Mouse (Mus musculus) stomach, embryonic 15.5 days (tissue): ENCODE results near the gene Itgb5. TPM values are rescaled to one million over a fixed set of nuclear protein-coding genes. Genes with fewer than 3 reads are reported as not detected.

Experiments used
- ATAC-seq: fragments of 200-750 bp; cut with Nextera tagmentation; 2 replicates; pipeline ENCODE4 v1.8.0; 2017; ENCODE audit warnings: low read depth, moderate number of reproducible peaks, moderate TSS enrichment; ENCODE audit not compliant: insufficient read depth, low FRiP score
- H3K27ac ChIP-seq: fragments of 300-500 bp; sonication (generic); 2 replicates; pipeline ENCODE4 v1.5.1; 2015; ENCODE audit warnings: mild to moderate bottlenecking, inconsistent platforms
- H3K27me3 ChIP-seq: fragments of 300-500 bp; sonication (generic); replicated peaks from 2 replicates; pipeline ENCODE4 v1.6.1; 2015; ENCODE audit warnings: inconsistent platforms
- H3K36me3 ChIP-seq: fragments of 300-500 bp; sonication (generic); 2 replicates; pipeline ENCODE4 v1.6.1; 2015; ENCODE audit warnings: inconsistent platforms
- H3K4me1 ChIP-seq: fragments of 300-500 bp; sonication (generic); 2 replicates; pipeline ENCODE4 v1.6.1; 2015; ENCODE audit warnings: inconsistent platforms
- H3K4me2 ChIP-seq: fragments of 300-500 bp; sonication (generic); 2 replicates; pipeline ENCODE4 v1.6.1; 2015; ENCODE audit warnings: mild to moderate bottlenecking, inconsistent platforms
- H3K4me3 ChIP-seq: fragments of 300-500 bp; sonication (generic); replicated peaks from 2 replicates; pipeline ENCODE4 v1.5.1; 2015; ENCODE audit warnings: inconsistent platforms
- H3K9ac ChIP-seq: fragments of 300-500 bp; sonication (generic); 2 replicates; pipeline ENCODE4 v1.6.1; 2015; ENCODE audit warnings: inconsistent platforms
- H3K9me3 ChIP-seq: fragments of 300-500 bp; sonication (generic); 2 replicates; pipeline ENCODE4 v1.6.1; 2016; ENCODE audit warnings: inconsistent platforms
- WGBS: fragments of 180-500 bp; shearing (Covaris S2); methylation state at CpG from one replicate; pipeline ENCODE4 v1.1.7; 2015; 5-methylcytosine and 5-hydroxymethylcytosine counted together
- polyA plus RNA-seq: library from polyadenylated mRNA; unstranded; fragments of >200 nt; fragmentation: Nextera tagmentation; extraction: Ambion mirVana; gene quantifications from 2 replicates; pipeline ENCODE4 v1.2.1, GENCODE M21; 2015

The Itgb5 gene
- polyA plus RNA-seq, 1 experiment from 2014 or later = 50.2 TPM

DNA sequence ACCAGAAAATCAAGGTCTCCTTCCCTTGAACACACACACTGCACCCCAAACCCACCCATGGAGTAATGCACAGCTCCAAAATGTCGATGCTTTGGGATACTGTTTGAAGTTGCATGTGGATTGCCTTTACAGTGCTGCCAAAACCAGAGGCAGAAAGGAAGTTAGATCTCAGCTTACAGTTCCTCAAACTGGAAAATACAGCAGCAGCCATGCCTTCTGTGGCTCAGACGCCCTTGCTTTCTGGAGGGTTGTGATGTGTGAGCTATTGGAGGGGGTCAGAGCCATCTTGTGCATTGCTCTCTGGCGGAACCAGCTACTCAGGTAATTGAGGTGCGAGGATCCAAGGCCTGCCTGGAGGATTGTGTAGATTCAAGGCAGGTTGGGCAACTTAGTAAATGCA, 107.4 kb downstream of the Itgb5 start:
- H3K27me3 ChIP-seq = no peaks in the 10 kb centered on the region
- WGBS = 79% methylated on average over 4 of the region's 4 CpGs
- no peak for ATAC-seq
- no peak overlapping the region for H3K4me3 ChIP-seq
- H3K27ac ChIP-seq = no peak overlapping the region
- H3K4me2 ChIP-seq = no peak overlapping the region
- H3K9ac ChIP-seq = no peak overlapping the region
- no peaks in the 10 kb centered on the region for H3K36me3 ChIP-seq
- peaks cover 52% of the 10 kb centered on the region for H3K4me1 ChIP-seq
- H3K9me3 ChIP-seq = no peaks in the 10 kb centered on the region

GRCm38 (mm10) chr16:33937567-33937966, 108.1 kb downstream of the Itgb5 start:
- Histone ChIP-seq H3K9me3 (no peaks in the 10 kb centered on the region), H3K36me3 (no peaks in the 10 kb centered on the region), H3K9ac (no peak overlapping the region), H3K27ac (no peak overlapping the region), H3K4me3 (no peak overlapping the region), H3K4me2 (no peak overlapping the region), H3K4me1 (peaks cover 58% of the 10 kb centered on the region), H3K27me3 (no peaks in the 10 kb centered on the region)
- WGBS = 79% methylated on average over 8 of the region's 8 CpGs
- ATAC-seq = no peak

DNA sequence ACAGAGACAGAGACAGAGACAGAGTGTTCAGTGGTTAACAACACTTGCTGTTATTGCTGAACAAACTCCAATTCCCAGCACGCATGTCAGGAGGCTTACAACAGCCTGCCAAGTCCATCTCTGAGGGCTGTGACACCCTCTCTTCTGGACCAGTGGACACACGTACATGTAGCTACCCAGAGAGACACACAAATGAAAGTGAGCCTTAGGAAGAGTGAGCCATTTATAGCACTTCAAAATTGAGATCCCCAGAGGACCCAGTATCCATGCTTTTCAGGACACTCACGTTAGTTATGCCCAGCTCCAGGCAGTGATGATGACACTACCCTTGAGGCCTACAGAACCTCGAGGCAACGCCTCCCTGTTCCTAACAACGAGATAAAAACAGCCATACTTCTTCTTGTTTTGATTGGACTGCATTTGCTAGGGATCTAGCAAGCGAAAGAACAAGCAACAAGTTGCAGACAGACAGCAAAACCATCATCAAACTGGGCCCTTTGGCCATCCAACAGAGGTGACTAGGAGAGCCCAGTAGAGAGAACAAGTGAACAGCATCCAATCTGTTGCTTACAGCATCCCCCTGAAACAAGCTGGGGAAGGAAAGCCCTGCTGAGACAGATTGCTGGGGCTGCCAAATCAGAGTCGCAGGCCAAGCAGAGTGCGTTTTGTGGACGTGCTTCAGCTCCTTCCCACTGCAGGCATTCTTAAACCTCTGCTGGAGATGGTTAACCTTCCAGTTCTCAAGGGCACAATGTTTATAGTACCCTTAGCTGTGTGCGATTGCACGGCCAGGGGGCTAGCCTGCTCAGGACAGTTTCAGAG, 109.1 kb downstream of the Itgb5 start:
- Histone ChIP-seq H3K9ac (no peak overlapping the region), H3K4me3 (no peak overlapping the region), H3K27me3 (no peaks in the 10 kb centered on the region), H3K9me3 (no peaks in the 10 kb centered on the region), H3K4me2 (no peak overlapping the region), H3K36me3 (no peaks in the 10 kb centered on the region), H3K4me1 (peaks cover 57% of the 10 kb centered on the region), H3K27ac (no peak overlapping the region)
- ATAC-seq = no peak
- WGBS = 60% methylated on average over 12 of the region's 12 CpGs

DNA sequence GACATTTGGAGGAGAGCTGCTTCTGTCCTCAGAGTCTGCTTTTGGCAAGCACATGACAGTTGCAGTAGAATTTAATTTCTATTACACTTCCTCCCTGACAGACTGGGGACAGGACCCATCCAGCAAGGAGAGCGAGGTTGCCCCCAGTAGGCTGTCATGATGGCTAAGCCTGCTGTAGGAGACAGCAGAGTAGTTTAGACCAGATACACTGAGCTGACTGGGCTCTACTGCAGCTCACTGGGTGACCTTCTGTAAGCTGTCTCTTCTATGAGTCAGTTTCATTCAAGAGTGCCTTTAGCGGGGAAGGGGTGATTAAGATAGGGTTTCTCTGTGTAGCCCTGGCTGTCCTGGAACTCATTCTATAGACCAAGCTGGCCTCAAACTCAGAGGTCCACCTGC, 109.7 kb downstream of the Itgb5 start:
- no peaks in the 10 kb centered on the region for H3K27me3 ChIP-seq
- H3K4me2 ChIP-seq = no peak overlapping the region
- no peaks in the 10 kb centered on the region for H3K36me3 ChIP-seq
- no peaks in the 10 kb centered on the region for H3K9me3 ChIP-seq
- no peak overlapping the region for H3K9ac ChIP-seq
- 59% methylated on average over 2 of the region's 2 CpGs for WGBS
- H3K27ac ChIP-seq = 0 out of 2 replicates have a peak overlapping the region, but pooled peaks have one; percentile 16
- H3K4me1 ChIP-seq = peaks cover 56% of the 10 kb centered on the region
- H3K4me3 ChIP-seq = no peak overlapping the region
- ATAC-seq = no peak

- Histone ChIP-seq H3K36me3 (no peaks in the 10 kb centered on the region), H3K27me3 (no peaks in the 10 kb centered on the region), H3K4me3 (no peak overlapping the region), H3K4me2 (no peak overlapping the region), H3K9ac (no peak overlapping the region), H3K27ac (0 out of 2 replicates have a peak overlapping the region, but pooled peaks have one; percentile 35), H3K9me3 (no peaks in the 10 kb centered on the region), H3K4me1 (peaks cover 53% of the 10 kb centered on the region)
- WGBS = 38% methylated on average over 9 of the region's 9 CpGs
- no peak for ATAC-seq
Observed at GRCm38 (mm10) chr16:33939636-33940035, 110.2 kb downstream of the Itgb5 start.

DNA sequence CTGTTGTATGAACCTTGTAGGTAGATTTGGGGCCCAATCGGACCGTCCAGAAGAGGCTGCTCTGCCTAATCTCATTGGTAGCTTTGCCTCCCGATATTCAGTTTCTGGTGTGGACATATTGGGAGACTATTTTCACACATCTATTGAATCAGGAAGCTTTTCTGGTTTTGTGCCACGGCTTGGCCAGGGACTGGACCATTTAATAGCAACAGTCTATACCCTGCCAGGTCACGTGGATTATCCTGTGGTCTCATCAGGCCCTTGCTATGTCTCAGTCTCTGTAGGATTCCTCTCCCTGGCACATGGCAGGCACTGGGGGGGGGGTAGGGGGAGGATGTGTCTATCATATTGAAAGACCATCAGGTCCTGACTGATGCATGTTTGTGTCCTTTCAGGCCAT, 110.6 kb downstream of the Itgb5 start:
- Histone ChIP-seq H3K9me3 (no peaks in the 10 kb centered on the region), H3K9ac (no peak overlapping the region), H3K27ac (0 out of 2 replicates have a peak overlapping the region, but pooled peaks have one; percentile 35), H3K4me3 (no peak overlapping the region), H3K27me3 (no peaks in the 10 kb centered on the region), H3K36me3 (no peaks in the 10 kb centered on the region), H3K4me1 (peaks cover 55% of the 10 kb centered on the region), H3K4me2 (no peak overlapping the region)
- no peak for ATAC-seq
- 70% methylated on average over 5 of the region's 5 CpGs for whole genome bisulfite sequencing

DNA sequence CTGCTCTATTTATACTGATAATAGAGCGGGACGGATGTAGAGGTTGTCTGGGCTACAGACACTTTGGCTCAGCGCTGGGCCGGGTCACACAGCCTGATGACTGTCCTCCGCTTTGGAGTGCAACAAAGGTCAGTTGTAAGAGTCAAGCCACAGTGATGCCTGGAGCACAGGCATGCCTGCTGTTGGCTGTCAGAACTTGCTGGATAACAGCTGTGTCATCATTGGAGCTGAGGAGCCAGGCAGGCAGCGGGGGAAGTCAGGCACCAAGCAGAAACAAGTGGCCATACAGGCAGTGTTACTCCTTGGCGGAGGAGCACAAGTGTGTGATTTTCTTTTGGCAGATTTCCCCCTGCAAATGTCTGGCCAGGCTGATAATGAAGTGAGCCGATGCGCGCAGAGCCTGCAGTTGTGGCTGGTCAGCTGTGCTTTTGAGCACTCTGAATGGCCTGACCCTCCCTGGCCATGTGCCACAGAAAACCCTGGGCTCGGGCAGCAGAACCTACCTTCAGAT, 111.9 kb downstream of the Itgb5 start:
- H3K9me3 ChIP-seq = no peaks in the 10 kb centered on the region
- H3K4me2 ChIP-seq = no peak overlapping the region
- H3K36me3 ChIP-seq = no peaks in the 10 kb centered on the region
- ATAC-seq = peak; percentile 20; the same call in 1 of the 2 replicates
- WGBS = 33% methylated on average over 11 of the region's 11 CpGs
- H3K4me3 ChIP-seq = no peak overlapping the region
- peaks cover 58% of the 10 kb centered on the region for H3K4me1 ChIP-seq
- peak overlapping the region; percentile 62 for H3K27ac ChIP-seq
- H3K27me3 ChIP-seq = no peaks in the 10 kb centered on the region
- no peak overlapping the region for H3K9ac ChIP-seq

- Histone ChIP-seq H3K9me3 (no peaks in the 10 kb centered on the region), H3K9ac (no peak overlapping the region), H3K27me3 (no peaks in the 10 kb centered on the region), H3K4me2 (no peak overlapping the region), H3K36me3 (no peaks in the 10 kb centered on the region), H3K4me3 (no peak overlapping the region), H3K27ac (peak overlapping the region; percentile 50; the same call in 1 of the 2 replicates), H3K4me1 (peaks cover 66% of the 10 kb centered on the region)
- ATAC-seq = no peak
- 50% methylated on average over 11 of the region's 11 CpGs for WGBS
Observed at GRCm38 (mm10) chr16:33942341-33942740, 112.9 kb downstream of the Itgb5 start.

DNA sequence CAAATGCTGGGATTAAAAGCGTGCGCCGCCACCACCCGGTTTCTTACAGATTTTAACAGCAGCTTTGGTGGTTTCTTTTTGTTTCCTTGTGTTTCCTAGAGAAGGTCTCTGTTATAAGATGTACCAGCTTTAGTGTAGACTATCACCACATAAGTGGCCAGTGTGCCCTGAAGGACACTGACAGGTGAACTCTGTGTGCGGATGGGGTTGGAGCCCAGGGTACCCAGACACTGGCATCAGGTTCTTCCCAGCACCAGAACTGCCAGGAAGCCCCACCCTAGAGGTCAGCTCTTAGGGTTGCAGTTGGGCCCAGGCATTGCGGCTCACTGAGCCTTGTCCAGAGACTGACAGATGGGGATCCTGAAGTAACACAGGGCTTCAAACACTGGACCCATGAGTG, 113.9 kb downstream of the Itgb5 start:
- Histone ChIP-seq H3K9ac (no peak overlapping the region), H3K36me3 (no peaks in the 10 kb centered on the region), H3K9me3 (no peaks in the 10 kb centered on the region), H3K27me3 (no peaks in the 10 kb centered on the region), H3K4me2 (no peak overlapping the region), H3K4me1 (peaks cover 68% of the 10 kb centered on the region), H3K27ac (no peak overlapping the region), H3K4me3 (no peak overlapping the region)
- WGBS = 94% methylated on average over 6 of the region's 6 CpGs
- ATAC-seq = no peak

- H3K27ac ChIP-seq = no peak overlapping the region
- H3K4me3 ChIP-seq = no peak overlapping the region
- H3K27me3 ChIP-seq = no peaks in the 10 kb centered on the region
- ATAC-seq = no peak
- H3K9ac ChIP-seq = no peak overlapping the region
- H3K36me3 ChIP-seq = no peaks in the 10 kb centered on the region
- no peak overlapping the region for H3K4me2 ChIP-seq
- 87% methylated on average over 4 of the region's 4 CpGs for WGBS
- peaks cover 65% of the 10 kb centered on the region for H3K4me1 ChIP-seq
- H3K9me3 ChIP-seq = no peaks in the 10 kb centered on the region
Observed at GRCm38 (mm10) chr16:33944126-33944525, 114.7 kb downstream of the Itgb5 start.

DNA sequence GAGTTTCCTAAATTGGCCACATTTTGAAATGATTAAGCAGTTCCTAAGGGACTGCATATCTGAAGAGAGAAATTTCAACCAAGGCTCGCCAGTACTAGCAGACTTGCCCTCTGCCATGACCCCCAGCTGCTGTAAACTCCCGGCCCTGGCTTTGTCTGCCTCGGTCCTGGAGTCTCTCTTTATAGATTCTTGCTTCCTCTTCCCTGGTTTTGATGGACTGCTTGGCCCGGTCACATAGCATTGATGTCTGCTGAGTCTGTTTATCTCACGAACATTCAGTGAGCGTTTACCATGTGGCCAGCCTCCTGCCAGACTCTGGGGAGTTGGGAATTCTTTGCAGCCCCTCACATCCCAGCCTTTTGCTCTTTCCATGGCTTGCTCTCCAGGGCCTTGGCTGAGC, 115.3 kb downstream of the Itgb5 start:
- Histone ChIP-seq H3K9me3 (no peaks in the 10 kb centered on the region), H3K27ac (peak overlapping the region; percentile 46; the same call in 1 of the 2 replicates), H3K4me3 (no peak overlapping the region), H3K27me3 (no peaks in the 10 kb centered on the region), H3K4me2 (no peak overlapping the region), H3K9ac (no peak overlapping the region), H3K4me1 (peaks cover 59% of the 10 kb centered on the region), H3K36me3 (no peaks in the 10 kb centered on the region)
- WGBS = 19% methylated on average over 6 of the region's 6 CpGs
- ATAC-seq = no peak

GRCm38 (mm10) chr16:33946021-33946420, 116.6 kb downstream of the Itgb5 start:
- Histone ChIP-seq H3K4me3 (no peak overlapping the region), H3K27me3 (no peaks in the 10 kb centered on the region), H3K9me3 (no peaks in the 10 kb centered on the region), H3K27ac (no peak overlapping the region), H3K9ac (no peak overlapping the region), H3K4me2 (no peak overlapping the region), H3K4me1 (peaks cover 49% of the 10 kb centered on the region), H3K36me3 (no peaks in the 10 kb centered on the region)
- ATAC-seq = no peak
- 65% methylated on average over 7 of the region's 7 CpGs for WGBS
